Mouse (Mus musculus): ENCODE data around the gene Gypa. TPM values are rescaled to one million over a fixed set of nuclear protein-coding genes. Genes with fewer than 3 reads are reported as not detected.

Gene Gypa
- total RNA-seq, 2 experiments from 2014 or later, result 0.51 TPM; not detected in 1

DNA sequence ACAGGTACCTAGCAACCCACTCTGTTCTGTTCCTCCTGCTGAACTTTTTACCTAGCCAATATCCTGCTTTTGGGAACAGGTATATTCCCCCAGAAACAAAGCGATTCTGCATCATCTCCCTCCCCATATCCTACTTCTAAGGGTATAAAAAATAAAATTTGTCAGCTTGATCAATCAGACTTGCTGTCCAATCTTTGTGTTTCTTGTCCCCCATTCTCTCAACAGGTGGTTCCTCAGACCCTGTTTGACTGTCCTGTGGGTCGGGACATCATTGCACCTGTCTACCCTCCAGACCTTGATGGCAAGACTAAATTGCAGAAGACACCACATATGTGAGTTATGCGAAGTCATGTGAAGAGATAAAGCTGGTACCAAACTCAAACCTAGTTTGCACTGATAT is 48.3 kb downstream of the Gypa start:
- DNase-seq (ENCODE audit: low spot score in 2 of 2), result no peak

DNA sequence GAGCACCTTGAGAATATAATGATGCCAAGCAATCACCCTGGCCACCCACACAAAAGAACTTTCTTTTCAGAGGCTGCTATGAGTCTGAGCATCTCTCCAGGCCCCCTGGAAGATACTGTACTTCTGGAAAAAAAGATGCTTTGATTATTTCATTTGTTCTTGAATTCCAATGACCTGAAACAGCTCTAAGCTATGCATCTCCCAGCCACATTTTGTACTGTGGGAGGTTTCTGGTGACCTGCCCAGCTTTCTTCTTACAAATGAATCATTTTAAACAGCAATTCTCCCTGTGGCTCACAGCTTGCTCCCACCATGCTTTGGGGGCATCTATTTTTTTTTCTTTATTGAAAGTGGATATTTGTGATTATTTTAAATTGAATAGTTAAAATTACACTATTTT is 56.9 kb downstream of the Gypa start:
- no peak for DNase-seq (ENCODE audit: low spot score in 2 of 2)

GRCm38 (mm10) chr8:80551303-80551702 is 57.7 kb downstream of the Gypa start:
- no peak for DNase-seq (ENCODE audit: low spot score in 2 of 2)

DNA sequence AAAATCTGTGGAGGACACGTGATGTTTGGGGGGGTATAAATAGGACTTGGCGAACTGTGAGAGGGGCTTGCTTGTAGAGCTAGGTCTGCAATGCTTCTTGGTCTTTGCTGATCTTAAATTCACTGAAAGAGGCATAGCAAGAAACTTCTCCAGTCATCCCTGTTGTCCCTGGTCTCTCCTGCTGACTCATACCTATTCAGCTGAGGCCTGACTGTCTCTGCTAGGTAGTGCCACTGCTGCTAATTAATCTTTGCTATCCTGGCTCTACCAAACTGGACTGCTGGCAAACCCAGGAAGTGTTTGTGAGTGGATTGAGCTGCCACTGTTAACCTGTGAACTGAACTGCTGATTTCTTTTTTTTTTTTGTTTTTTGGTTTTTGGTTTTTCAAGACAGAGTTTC is 61.4 kb downstream of the Gypa start:
- DNase-seq (ENCODE audit: low spot score in 2 of 2), result no peak

Other genes starting within 250 kb of the Gypa start
- gene Frem3, start 117.3 kb downstream of the Gypa start, total RNA-seq (2021), result not detected
- 10 to 100 TPM; 74.5 to 77.2 TPM for gene Smarca5, start 245.7 kb downstream of the Gypa start, total RNA-seq (2021)